Mouse (Mus musculus) spleen, adult 18-20 months (tissue): ENCODE results near the gene Mgl2.

Experiments used
- DNase-seq, 2 experiments: peaks; one replicate each; pipeline ENCODE4 v3.0.0; 2022; ENCODE audit warnings: mixed read lengths in 2 of 2

Gene Mgl2

DNA sequence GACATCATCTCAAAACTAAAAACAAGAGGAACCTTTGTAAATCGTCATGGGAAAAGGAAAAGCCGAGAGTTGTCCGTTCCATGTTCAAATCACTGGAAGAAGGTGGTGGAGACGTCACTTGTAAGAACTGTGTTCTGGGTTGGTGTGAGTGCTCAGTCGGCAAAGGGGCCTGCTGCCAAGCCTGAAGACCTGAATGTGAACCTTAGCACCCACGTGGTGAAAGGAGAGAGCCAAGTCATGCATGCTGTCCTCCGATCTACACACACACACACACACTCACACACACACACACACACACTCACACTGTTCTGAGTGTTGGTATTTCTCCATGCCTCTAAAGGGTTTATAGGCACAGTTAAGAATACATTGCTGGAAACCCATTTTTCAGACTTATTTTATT, 41.1 kb downstream of the Mgl2 start:
- DNase-seq: no peak

DNA sequence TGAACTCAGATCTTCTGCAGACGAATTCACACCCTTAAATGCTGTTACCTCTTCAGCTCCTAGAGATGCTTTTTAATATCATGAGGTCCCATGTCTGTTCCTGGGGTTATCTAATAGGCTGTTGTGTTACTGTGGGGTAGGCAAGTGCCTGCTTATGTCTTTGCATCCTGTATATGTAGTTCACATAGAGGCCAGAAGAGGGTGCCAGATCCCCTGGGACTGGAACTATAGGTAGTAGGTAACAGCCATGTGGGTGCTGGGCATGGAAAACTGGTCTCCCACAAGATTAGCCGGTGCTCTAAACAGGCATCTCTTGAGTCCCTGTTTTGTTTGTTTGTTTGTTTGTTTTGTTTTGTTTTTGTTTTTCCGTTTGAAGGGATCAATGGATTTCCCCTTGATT, 41.7 kb downstream of the Mgl2 start:
- DNase-seq: peak in 1 of 2 experiments; percentile 28

DNA sequence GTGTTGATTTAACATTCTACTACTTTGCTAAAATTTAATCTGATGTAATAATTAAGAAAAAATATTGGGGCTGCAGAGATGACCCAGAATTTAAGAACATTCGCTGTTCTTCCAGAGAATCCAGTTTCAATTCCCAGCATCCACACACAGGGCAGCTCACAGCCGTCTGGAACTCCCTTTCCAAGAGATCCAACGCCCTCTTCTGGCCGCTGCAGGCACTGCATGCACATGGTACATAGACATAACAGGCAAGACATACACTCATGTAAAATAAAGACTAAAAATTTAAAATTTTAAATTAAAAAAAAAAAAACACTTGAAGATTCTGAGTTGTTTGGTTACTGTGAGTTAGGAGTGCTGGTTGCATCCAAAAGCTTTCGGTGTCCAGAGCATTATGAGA, 42.2 kb downstream of the Mgl2 start:
- no peak for DNase-seq

DNA sequence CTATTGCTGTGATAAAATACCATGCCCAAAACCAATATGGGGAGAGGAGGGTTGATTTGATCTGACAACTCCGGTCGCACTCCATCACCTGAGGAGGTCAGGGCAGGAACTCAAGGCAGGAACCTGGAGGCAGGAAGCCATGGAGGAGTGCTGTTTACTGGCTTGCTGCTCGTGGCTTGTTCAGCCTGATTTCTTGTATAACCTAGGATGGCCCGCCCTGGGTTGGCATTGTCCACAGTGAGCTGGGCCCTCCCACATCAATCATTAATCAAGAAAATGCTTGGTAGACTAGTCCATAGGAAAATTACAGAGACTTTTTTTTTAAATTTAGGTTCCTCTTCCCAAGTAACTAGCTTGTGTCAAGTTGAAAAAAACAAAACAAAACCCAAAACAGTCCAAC, 44.4 kb downstream of the Mgl2 start:
- DNase-seq: no peak

DNA sequence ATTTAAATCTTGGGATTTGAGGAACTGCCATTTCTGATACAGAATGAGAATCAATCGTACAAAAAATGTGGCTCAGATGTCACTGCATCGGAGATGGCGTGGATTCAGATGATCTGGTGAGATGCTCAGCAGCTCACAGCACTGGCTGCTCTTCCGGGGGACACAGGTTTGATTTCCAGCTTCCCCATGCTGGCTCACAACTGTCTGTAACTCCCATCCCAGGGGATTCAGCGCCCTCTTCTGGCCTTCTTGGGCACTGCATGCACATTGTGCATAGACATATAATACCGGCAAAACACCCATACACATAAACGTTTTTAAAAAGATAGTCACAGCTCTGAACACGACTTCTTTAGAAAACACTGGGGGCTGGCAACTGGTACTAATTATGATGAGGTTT, 47.5 kb downstream of the Mgl2 start:
- DNase-seq: no peak

DNA sequence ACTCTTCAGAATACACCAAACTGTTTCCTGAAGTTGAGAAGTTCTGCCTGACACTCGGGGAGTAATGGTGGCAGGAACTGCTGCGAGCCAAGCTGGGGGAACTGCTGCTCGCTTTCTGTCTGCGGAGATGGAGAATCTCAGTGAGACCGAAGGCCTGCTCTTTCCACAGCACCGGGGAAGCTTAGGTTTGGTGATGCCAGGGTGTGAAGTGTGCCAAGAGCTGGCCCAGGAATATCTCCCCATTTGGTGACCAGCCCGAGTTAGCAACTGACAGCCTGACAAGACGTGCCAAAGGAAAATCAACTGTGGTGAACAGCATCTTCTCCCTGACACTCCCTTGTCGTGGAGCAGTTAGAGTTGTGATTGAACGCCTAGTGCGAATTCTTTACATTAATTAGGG, 48.2 kb downstream of the Mgl2 start:
- DNase-seq: no peak

DNA sequence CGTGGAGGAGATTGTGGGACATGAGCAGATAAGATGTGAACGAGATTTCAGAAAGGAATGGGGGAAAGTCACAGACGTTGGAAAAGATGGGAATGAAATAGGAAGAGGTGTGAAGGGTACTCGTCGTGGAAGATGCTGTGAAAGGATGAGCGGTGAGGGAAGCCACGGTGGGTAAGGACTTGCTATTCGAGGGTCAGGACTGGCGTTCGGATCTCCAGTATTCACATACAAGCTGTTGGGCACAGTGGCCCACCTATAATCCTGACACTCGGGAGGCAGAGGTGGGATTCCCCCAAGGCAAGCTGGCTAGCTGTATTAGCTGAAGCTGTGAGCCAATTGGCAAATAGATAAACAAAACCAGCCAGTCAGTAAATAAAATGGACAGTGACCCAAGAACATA, 48.6 kb downstream of the Mgl2 start:
- no peak for DNase-seq

DNA sequence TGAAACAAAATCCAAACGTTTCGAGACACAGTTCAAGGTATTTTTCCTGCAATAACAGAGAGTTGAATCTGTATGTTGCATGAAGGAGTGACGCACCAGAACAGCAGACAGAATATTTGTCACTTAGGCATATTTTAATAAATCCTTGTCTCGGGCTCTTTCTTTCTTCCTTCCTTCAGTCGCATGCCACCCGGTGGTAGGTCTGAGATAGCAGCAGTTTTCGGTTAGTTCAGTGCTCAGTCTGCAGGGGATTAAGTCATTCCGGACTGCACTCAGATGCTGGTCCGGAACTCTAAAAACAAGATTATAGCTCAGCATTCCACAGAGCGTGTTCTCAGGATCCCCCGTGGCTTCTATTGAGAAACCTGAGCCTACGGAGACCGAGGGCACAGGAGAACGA, 49.3 kb downstream of the Mgl2 start:
- no peak for DNase-seq

DNA sequence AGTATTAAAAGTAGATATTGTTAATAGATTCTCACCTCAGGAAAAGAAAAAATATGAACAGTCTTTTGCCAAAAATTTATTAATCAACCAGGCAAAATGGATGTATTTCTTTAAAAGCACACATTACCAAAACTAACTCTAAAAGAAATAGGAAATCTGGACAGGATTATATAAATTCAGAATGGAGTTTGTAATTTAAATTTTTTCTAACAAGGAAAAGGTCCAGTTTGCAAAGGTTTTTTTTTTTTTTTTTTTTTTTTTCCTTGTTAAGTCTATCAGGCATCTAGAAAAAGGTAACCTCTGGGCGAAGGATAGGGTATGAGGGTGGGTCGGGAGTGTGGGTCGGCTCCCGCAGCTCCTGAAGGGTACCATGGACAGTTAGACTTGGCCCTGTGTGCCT, 50.4 kb downstream of the Mgl2 start:
- no peak for DNase-seq

DNA sequence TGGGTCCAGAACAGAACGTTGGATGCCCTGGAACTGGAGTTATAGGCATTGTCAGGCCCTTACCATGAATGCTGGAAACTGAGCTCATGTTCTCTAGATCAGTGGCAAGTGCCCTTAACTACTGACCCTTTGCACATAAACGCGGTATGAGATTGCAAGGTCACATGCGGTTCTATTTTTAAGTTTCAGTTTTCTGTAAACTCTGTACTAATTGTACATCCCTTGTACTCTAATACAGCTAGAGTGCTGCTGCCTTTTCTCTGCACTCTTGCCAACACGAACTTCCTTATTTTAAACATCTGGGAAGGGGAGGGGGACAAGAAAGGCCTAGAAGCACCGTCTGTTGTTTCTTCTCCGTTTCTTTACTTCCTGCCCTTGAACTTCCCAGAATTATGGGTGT, 55.0 kb downstream of the Mgl2 start:
- DNase-seq: no peak
